Mouse (Mus musculus) natural killer cell, adult 2 months (primary cell): ENCODE data around the gene Zfp444.

Experiments used
- DNase-seq, 2 experiments: peaks; one replicate each; pipeline ENCODE4 v3.0.0; 2022; ENCODE audit warnings: low spot score in 2 of 2

Gene Zfp444

GRCm38 (mm10) chr7:6172006-6172649 lies at the start of gene Zfp444:
Gene Zfp444, plus strand, starts transcription at chr7:6172226.
- DNase-seq = peak; percentile 90 to 93

GRCm38 (mm10) chr7:6126690-6127448 lies 45.2 kb upstream of the Zfp444 start:
- DNase-seq = peak; percentile 58 to 77

- no peak for DNase-seq
Observed at GRCm38 (mm10) chr7:6130346-6130745, 41.7 kb upstream of the Zfp444 start.

GRCm38 (mm10) chr7:6132646-6133045 lies 39.4 kb upstream of the Zfp444 start:
- no peak for DNase-seq

GRCm38 (mm10) chr7:6136497-6136896 lies 35.5 kb upstream of the Zfp444 start:
- no peak for DNase-seq

- DNase-seq = no peak
Observed at GRCm38 (mm10) chr7:6139295-6139694, 32.7 kb upstream of the Zfp444 start.

- no peak for DNase-seq
Observed at GRCm38 (mm10) chr7:6143991-6144531, 28.0 kb upstream of the Zfp444 start.

GRCm38 (mm10) chr7:6145423-6146188 lies 26.4 kb upstream of the Zfp444 start:
- DNase-seq = no peak

- DNase-seq = no peak
Observed at GRCm38 (mm10) chr7:6146194-6146981, 25.6 kb upstream of the Zfp444 start.

- no peak for DNase-seq
Observed at GRCm38 (mm10) chr7:6146982-6147325, 25.1 kb upstream of the Zfp444 start.

- DNase-seq = no peak
Observed at GRCm38 (mm10) chr7:6147688-6148087, 24.3 kb upstream of the Zfp444 start.

GRCm38 (mm10) chr7:6151266-6151665 lies 20.8 kb upstream of the Zfp444 start:
- no peak for DNase-seq

GRCm38 (mm10) chr7:6152036-6152435 lies 20.0 kb upstream of the Zfp444 start:
- DNase-seq = no peak

GRCm38 (mm10) chr7:6153131-6153530 lies 18.9 kb upstream of the Zfp444 start:
- DNase-seq = no peak

- DNase-seq = no peak
Observed at GRCm38 (mm10) chr7:6154164-6154563, 17.9 kb upstream of the Zfp444 start.

- DNase-seq = peak; percentile 72
Observed at GRCm38 (mm10) chr7:6155031-6155872, 16.8 kb upstream of the Zfp444 start.

- DNase-seq = peak; percentile 93 to 95
Observed at GRCm38 (mm10) chr7:6155901-6156411, 16.1 kb upstream of the Zfp444 start, which contains the start of gene Zfp787. Gene Zfp787, minus strand, starts transcription at chr7:6155997.

GRCm38 (mm10) chr7:6156901-6157472 lies 15.0 kb upstream of the Zfp444 start:
- no peak for DNase-seq

- DNase-seq = no peak
Observed at GRCm38 (mm10) chr7:6157479-6157878, 14.5 kb upstream of the Zfp444 start.

- DNase-seq = no peak
Observed at GRCm38 (mm10) chr7:6159604-6160003, 12.4 kb upstream of the Zfp444 start.
